Mouse (Mus musculus): Measurements from ENCODE around the gene Specc1. TPM values are rescaled to one million over a fixed set of nuclear protein-coding genes. Genes with fewer than 3 reads are reported as not detected.

The Specc1 gene
- polyA plus RNA-seq, 1 experiment from 2014 or later: 10.0 TPM

GRCm38 (mm10) chr11:62243871-62244270 lies 287.3 kb downstream of the Specc1 start:
- Histone ChIP-seq H3K9me3 (ENCODE audit: control insufficient read depth, low read depth, low read length) (peaks cover 9% of the 10 kb centered on the region; the same call in 1 of the 2 replicates), H3K27ac (ENCODE audit: low read length) (no peak overlapping the region), H3K27me3 (ENCODE audit: control insufficient read depth, insufficient read depth, low read length) (no peaks in the 10 kb centered on the region), H3K4me1 (ENCODE audit: control insufficient read depth, insufficient read depth, low read length) (no peaks in the 10 kb centered on the region), H3K4me2 (replicated peaks; ENCODE audit: low read depth, low read length) (no peak overlapping the region), H3K4me3 (ENCODE audit: low read depth, low read length) (no peak overlapping the region), H3K36me3 (ENCODE audit: control insufficient read depth, insufficient read depth, low read length) (no peaks in the 10 kb centered on the region), H3K9ac (replicated peaks; ENCODE audit: low read depth, low read length) (no peak overlapping the region)
- no peak for ATAC-seq (ENCODE audit: insufficient number of reproducible peaks, insufficient read depth, low FRiP score, low read depth)
- 78% methylated on average over 8 of the region's 8 CpGs for WGBS

GRCm38 (mm10) chr11:62244471-62244870 lies 287.9 kb downstream of the Specc1 start:
- H3K9ac ChIP-seq (replicated peaks; ENCODE audit: low read depth, low read length): no peak overlapping the region
- H3K36me3 ChIP-seq (ENCODE audit: control insufficient read depth, insufficient read depth, low read length): no peaks in the 10 kb centered on the region
- peaks cover 3% of the 10 kb centered on the region; the same call in 1 of the 2 replicates for H3K4me1 ChIP-seq (ENCODE audit: control insufficient read depth, insufficient read depth, low read length)
- H3K27me3 ChIP-seq (ENCODE audit: control insufficient read depth, insufficient read depth, low read length): no peaks in the 10 kb centered on the region
- peaks cover 9% of the 10 kb centered on the region; the same call in 1 of the 2 replicates for H3K9me3 ChIP-seq (ENCODE audit: control insufficient read depth, low read depth, low read length)
- no peak overlapping the region for H3K4me2 ChIP-seq (replicated peaks; ENCODE audit: low read depth, low read length)
- 90% methylated on average over 4 of the region's 4 CpGs for WGBS
- ATAC-seq (ENCODE audit: insufficient number of reproducible peaks, insufficient read depth, low FRiP score, low read depth): no peak
- H3K27ac ChIP-seq (ENCODE audit: low read length): no peak overlapping the region
- no peak overlapping the region for H3K4me3 ChIP-seq (ENCODE audit: low read depth, low read length)

GRCm38 (mm10) chr11:62247759-62248400 lies 291.3 kb downstream of the Specc1 start:
- H3K4me1 ChIP-seq (ENCODE audit: control insufficient read depth, insufficient read depth, low read length): peaks cover 6% of the 10 kb centered on the region; the same call in 1 of the 2 replicates
- H3K27ac ChIP-seq (ENCODE audit: low read length): no peak overlapping the region
- H3K4me3 ChIP-seq (ENCODE audit: low read depth, low read length): peak overlapping the region; percentile 56
- peaks cover 9% of the 10 kb centered on the region; the same call in 1 of the 2 replicates for H3K9me3 ChIP-seq (ENCODE audit: control insufficient read depth, low read depth, low read length)
- WGBS: 34% methylated on average over 17 of the region's 18 CpGs
- peak overlapping the region; percentile 100 for H3K4me2 ChIP-seq (replicated peaks; ENCODE audit: low read depth, low read length)
- no peak for ATAC-seq (ENCODE audit: insufficient number of reproducible peaks, insufficient read depth, low FRiP score, low read depth)
- peak overlapping the region; percentile 33; the same call in 1 of the 2 replicates for H3K9ac ChIP-seq (replicated peaks; ENCODE audit: low read depth, low read length)
- no peaks in the 10 kb centered on the region for H3K36me3 ChIP-seq (ENCODE audit: control insufficient read depth, insufficient read depth, low read length)
- no peaks in the 10 kb centered on the region for H3K27me3 ChIP-seq (ENCODE audit: control insufficient read depth, insufficient read depth, low read length)

DNA sequence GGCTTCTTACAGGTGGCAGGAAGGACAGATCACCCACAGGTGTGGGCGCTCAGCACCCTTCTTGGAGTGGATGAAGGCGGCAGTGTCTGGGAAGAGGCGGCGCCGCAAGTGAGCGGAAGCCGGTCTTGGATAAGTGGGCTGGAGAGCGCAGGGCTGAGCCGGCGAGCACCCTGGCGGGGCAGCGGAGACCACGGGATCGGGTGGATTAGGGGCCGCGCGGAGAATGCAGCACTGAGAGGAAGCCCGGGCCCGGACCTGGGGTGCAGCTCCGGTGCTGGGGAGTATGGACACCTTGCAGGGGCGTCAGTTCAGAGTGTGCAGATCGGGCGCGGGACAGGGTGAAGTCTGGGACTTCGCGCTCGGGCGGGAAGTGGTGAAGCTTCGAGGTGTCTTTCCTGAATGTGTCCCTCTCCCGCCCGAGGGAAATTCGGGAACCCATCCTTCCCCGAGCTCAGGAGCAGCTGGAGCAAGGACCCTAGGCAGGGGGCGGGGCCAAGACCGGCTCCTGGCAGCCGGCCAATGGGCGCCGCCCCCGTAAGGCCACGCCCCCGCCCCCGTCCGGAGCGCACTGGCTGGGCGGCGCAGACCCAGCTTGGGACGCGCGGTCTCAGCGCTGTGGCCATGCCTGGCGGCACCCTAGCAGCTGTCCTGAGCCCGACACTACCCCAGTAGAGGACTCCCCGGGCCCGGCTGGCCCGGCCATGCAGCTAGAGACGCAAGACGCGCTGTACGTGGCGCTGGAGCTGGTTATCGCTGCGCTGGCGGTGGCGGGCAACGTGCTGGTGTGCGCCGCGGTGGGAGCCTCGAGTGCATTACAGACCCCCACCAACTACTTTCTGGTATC lies 292.1 kb downstream of the Specc1 start, which contains the start of gene Adora2b:
TSS of gene Adora2b (plus strand) at position 584 of the 844 bp plus-strand sequence.
- no peaks in the 10 kb centered on the region for H3K36me3 ChIP-seq (ENCODE audit: control insufficient read depth, insufficient read depth, low read length)
- peak within 1 kb of the TSS; percentile 56 for H3K4me3 ChIP-seq (ENCODE audit: low read depth, low read length)
- under 1% methylated on average over 67 of the region's 69 CpGs for WGBS
- peak; percentile 87 for ATAC-seq (ENCODE audit: insufficient number of reproducible peaks, insufficient read depth, low FRiP score, low read depth)
- no peaks in the 10 kb centered on the region for H3K27me3 ChIP-seq (ENCODE audit: control insufficient read depth, insufficient read depth, low read length)
- H3K9me3 ChIP-seq (ENCODE audit: control insufficient read depth, low read depth, low read length): peaks cover 9% of the 10 kb centered on the region; the same call in 1 of the 2 replicates
- H3K4me2 ChIP-seq (replicated peaks; ENCODE audit: low read depth, low read length): peak within 1 kb of the TSS; percentile 100
- H3K4me1 ChIP-seq (ENCODE audit: control insufficient read depth, insufficient read depth, low read length): peaks cover 6% of the 10 kb centered on the region; the same call in 1 of the 2 replicates
- peak within 1 kb of the TSS; percentile 33; the same call in 1 of the 2 replicates for H3K9ac ChIP-seq (replicated peaks; ENCODE audit: low read depth, low read length)
- H3K27ac ChIP-seq (ENCODE audit: low read length): no peak within 1 kb of the TSS

- peak overlapping the region; percentile 33; the same call in 1 of the 2 replicates for H3K9ac ChIP-seq (replicated peaks; ENCODE audit: low read depth, low read length)
- peak; percentile 1; the same call in 1 of the 2 replicates for ATAC-seq (ENCODE audit: insufficient number of reproducible peaks, insufficient read depth, low FRiP score, low read depth)
- H3K4me1 ChIP-seq (ENCODE audit: control insufficient read depth, insufficient read depth, low read length): peaks cover 6% of the 10 kb centered on the region; the same call in 1 of the 2 replicates
- H3K9me3 ChIP-seq (ENCODE audit: control insufficient read depth, low read depth, low read length): peaks cover 9% of the 10 kb centered on the region; the same call in 1 of the 2 replicates
- peak overlapping the region; percentile 100 for H3K4me2 ChIP-seq (replicated peaks; ENCODE audit: low read depth, low read length)
- H3K36me3 ChIP-seq (ENCODE audit: control insufficient read depth, insufficient read depth, low read length): no peaks in the 10 kb centered on the region
- 4% methylated on average over 35 of the region's 35 CpGs for WGBS
- H3K27ac ChIP-seq (ENCODE audit: low read length): no peak overlapping the region
- no peaks in the 10 kb centered on the region for H3K27me3 ChIP-seq (ENCODE audit: control insufficient read depth, insufficient read depth, low read length)
- H3K4me3 ChIP-seq (ENCODE audit: low read depth, low read length): peak overlapping the region; percentile 56
Measured at GRCm38 (mm10) chr11:62249266-62250037, 292.9 kb downstream of the Specc1 start.

GRCm38 (mm10) chr11:62251047-62251446 lies 294.5 kb downstream of the Specc1 start:
- Histone ChIP-seq H3K9ac (replicated peaks; ENCODE audit: low read depth, low read length) (no peak overlapping the region), H3K36me3 (ENCODE audit: control insufficient read depth, insufficient read depth, low read length) (no peaks in the 10 kb centered on the region), H3K4me1 (ENCODE audit: control insufficient read depth, insufficient read depth, low read length) (peaks cover 6% of the 10 kb centered on the region; the same call in 1 of the 2 replicates), H3K4me2 (replicated peaks; ENCODE audit: low read depth, low read length) (peak overlapping the region; percentile 4; the same call in 1 of the 2 replicates), H3K4me3 (ENCODE audit: low read depth, low read length) (no peak overlapping the region), H3K27ac (ENCODE audit: low read length) (no peak overlapping the region), H3K27me3 (ENCODE audit: control insufficient read depth, insufficient read depth, low read length) (no peaks in the 10 kb centered on the region), H3K9me3 (ENCODE audit: control insufficient read depth, low read depth, low read length) (no peaks in the 10 kb centered on the region)
- 49% methylated on average over 11 of the region's 11 CpGs for WGBS
- peak; percentile 5; the same call in 1 of the 2 replicates for ATAC-seq (ENCODE audit: insufficient number of reproducible peaks, insufficient read depth, low FRiP score, low read depth)

- Histone ChIP-seq H3K4me3 (ENCODE audit: low read depth, low read length) (no peak overlapping the region), H3K27ac (ENCODE audit: low read length) (no peak overlapping the region), H3K36me3 (ENCODE audit: control insufficient read depth, insufficient read depth, low read length) (no peaks in the 10 kb centered on the region), H3K4me1 (ENCODE audit: control insufficient read depth, insufficient read depth, low read length) (peaks cover 6% of the 10 kb centered on the region; the same call in 1 of the 2 replicates), H3K9me3 (ENCODE audit: control insufficient read depth, low read depth, low read length) (no peaks in the 10 kb centered on the region), H3K9ac (replicated peaks; ENCODE audit: low read depth, low read length) (no peak overlapping the region), H3K27me3 (ENCODE audit: control insufficient read depth, insufficient read depth, low read length) (no peaks in the 10 kb centered on the region), H3K4me2 (replicated peaks; ENCODE audit: low read depth, low read length) (no peak overlapping the region)
- WGBS: 55% methylated on average over 5 of the region's 5 CpGs
- no peak for ATAC-seq (ENCODE audit: insufficient number of reproducible peaks, insufficient read depth, low FRiP score, low read depth)
Measured at GRCm38 (mm10) chr11:62253380-62253779, 296.8 kb downstream of the Specc1 start.

- Histone ChIP-seq H3K9ac (replicated peaks; ENCODE audit: low read depth, low read length) (no peak overlapping the region), H3K4me1 (ENCODE audit: control insufficient read depth, insufficient read depth, low read length) (no peaks in the 10 kb centered on the region), H3K4me2 (replicated peaks; ENCODE audit: low read depth, low read length) (no peak overlapping the region), H3K4me3 (ENCODE audit: low read depth, low read length) (no peak overlapping the region), H3K27ac (ENCODE audit: low read length) (no peak overlapping the region), H3K36me3 (ENCODE audit: control insufficient read depth, insufficient read depth, low read length) (no peaks in the 10 kb centered on the region), H3K9me3 (ENCODE audit: control insufficient read depth, low read depth, low read length) (no peaks in the 10 kb centered on the region), H3K27me3 (ENCODE audit: control insufficient read depth, insufficient read depth, low read length) (no peaks in the 10 kb centered on the region)
- 51% methylated on average over 5 of the region's 5 CpGs for WGBS
- ATAC-seq (ENCODE audit: insufficient number of reproducible peaks, insufficient read depth, low FRiP score, low read depth): no peak
Measured at GRCm38 (mm10) chr11:62259214-62259613, 302.7 kb downstream of the Specc1 start.

Measured in stomach, embryonic 14.5 days (tissue).